Mouse (Mus musculus) right cerebral cortex, postnatal 36 days (tissue): ENCODE measurements around the gene Grid2.

Source experiments
- DNase-seq, 2 experiments: peaks; one replicate each; pipeline ENCODE4 v3.0.0; 2022; ENCODE audit warnings: low spot score in 2 of 2, mixed read lengths in 1 of 2

The Grid2 gene

GRCm38 (mm10) chr6:64596835-64597234, 1341.2 kb downstream of the Grid2 start:
- no peak for DNase-seq

GRCm38 (mm10) chr6:64598144-64598561, 1342.5 kb downstream of the Grid2 start:
- peak in 1 of 2 experiments; percentile 30 for DNase-seq

GRCm38 (mm10) chr6:64605753-64606152, 1350.1 kb downstream of the Grid2 start:
- DNase-seq = no peak

- DNase-seq = no peak
Measured at GRCm38 (mm10) chr6:64607041-64607440, 1351.4 kb downstream of the Grid2 start.

- DNase-seq = peak in 1 of 2 experiments; percentile 19
Measured at GRCm38 (mm10) chr6:64607942-64608341, 1352.3 kb downstream of the Grid2 start.

GRCm38 (mm10) chr6:64616843-64617242, 1361.2 kb downstream of the Grid2 start:
- no peak for DNase-seq

GRCm38 (mm10) chr6:64617417-64618135, 1361.9 kb downstream of the Grid2 start:
- no peak for DNase-seq

- DNase-seq = no peak
Measured at GRCm38 (mm10) chr6:64623404-64623803, 1367.7 kb downstream of the Grid2 start.

- no peak for DNase-seq
Measured at GRCm38 (mm10) chr6:64647661-64648060, 1392.0 kb downstream of the Grid2 start.

GRCm38 (mm10) chr6:64648196-64648595, 1392.5 kb downstream of the Grid2 start:
- no peak for DNase-seq

- DNase-seq = peak; percentile 30 to 54
Measured at GRCm38 (mm10) chr6:64649296-64650226, 1393.9 kb downstream of the Grid2 start.

GRCm38 (mm10) chr6:64650765-64651164, 1395.1 kb downstream of the Grid2 start:
- no peak for DNase-seq

GRCm38 (mm10) chr6:64671010-64671409, 1415.3 kb downstream of the Grid2 start:
- no peak for DNase-seq

- DNase-seq = no peak
Measured at GRCm38 (mm10) chr6:64678815-64679214, 1423.1 kb downstream of the Grid2 start.

- no peak for DNase-seq
Measured at GRCm38 (mm10) chr6:64683974-64684373, 1428.3 kb downstream of the Grid2 start.

- peak in 1 of 2 experiments; percentile 18 for DNase-seq
Measured at GRCm38 (mm10) chr6:64684973-64685372, 1429.3 kb downstream of the Grid2 start.

GRCm38 (mm10) chr6:64688181-64688944, 1432.7 kb downstream of the Grid2 start:
- no peak for DNase-seq

- no peak for DNase-seq
Measured at GRCm38 (mm10) chr6:64694688-64695087, 1439.0 kb downstream of the Grid2 start.

- no peak for DNase-seq
Measured at GRCm38 (mm10) chr6:64703659-64704058, 1448.0 kb downstream of the Grid2 start.

- no peak for DNase-seq
Measured at GRCm38 (mm10) chr6:64727751-64728403, 1472.2 kb downstream of the Grid2 start.

- DNase-seq = no peak
Measured at GRCm38 (mm10) chr6:64728499-64729198, 1473.0 kb downstream of the Grid2 start, which contains the start of gene Atoh1. TSS of gene Atoh1 (plus strand) at chr6:64729125.
